Comparison of ENCODE assay signal across 12 mouse cellular contexts in genomic region chr12:75031970-75032864, GRCm38 (mm10).
"Had no signal": no experiment of that assay in that cellular context is flagged by ENCODE, and none has a peak within 500 bp of the region (broad histone marks: within the 10 kb centered on the region; RNA-seq: fewer than 3 reads in every experiment).

No protein-coding gene starts in this region.

- ATAC-seq: lung, postnatal 0 days; midbrain, embryonic 13.5 days had no signal

- H3K9me3 ChIP-seq: liver, embryonic 15.5 days; stomach, embryonic 15.5 days had no signal

- H3K27ac ChIP-seq: limb, embryonic 13.5 days; liver, embryonic 15.5 days; midbrain, embryonic 13.5 days; stomach, embryonic 15.5 days had no signal

- DNase-seq: kidney, postnatal 10 days; left cerebral cortex, postnatal 4 days; lung, adult 2 months; lung, postnatal 36 days; retina, postnatal 1 day; thymus, adult 2 months; thymus, postnatal 36 days had no signal

- H3K4me1 ChIP-seq: limb, embryonic 13.5 days; liver, embryonic 15.5 days; midbrain, embryonic 13.5 days; stomach, embryonic 15.5 days had no signal

- H3K36me3 ChIP-seq: limb, embryonic 13.5 days; liver, embryonic 15.5 days; midbrain, embryonic 13.5 days; stomach, embryonic 15.5 days had no signal

- H3K4me2 ChIP-seq: limb, embryonic 13.5 days; liver, embryonic 15.5 days; midbrain, embryonic 13.5 days; stomach, embryonic 15.5 days had no signal

- H3K27me3 ChIP-seq: limb, embryonic 13.5 days; liver, embryonic 15.5 days; midbrain, embryonic 13.5 days; stomach, embryonic 15.5 days had no signal

- H3K4me3 ChIP-seq: limb, embryonic 13.5 days; liver, embryonic 15.5 days; midbrain, embryonic 13.5 days; stomach, embryonic 15.5 days had no signal

- H3K9ac ChIP-seq: limb, embryonic 13.5 days; liver, embryonic 15.5 days; midbrain, embryonic 13.5 days; stomach, embryonic 15.5 days had no signal
